Mouse (Mus musculus) cortical plate, adult 2 months (tissue): Measurements from ENCODE around the gene Rnf167. TPM values are rescaled to one million over a fixed set of nuclear protein-coding genes. Genes with fewer than 3 reads are reported as not detected.

Source experiments
- H3K27ac ChIP-seq: fragments of 200-500 bp; 2 replicates; pipeline ENCODE4 v1.5.1; 2012; ENCODE audit warnings: low read length, control low read depth, inconsistent platforms; ENCODE audit not compliant: insufficient read depth
- H3K4me1 ChIP-seq: fragments of 200-500 bp; 2 replicates; pipeline ENCODE4 v1.6.1; 2011; ENCODE audit warnings: low read length; ENCODE audit not compliant: control insufficient read depth, insufficient read depth
- H3K4me3 ChIP-seq: fragments of 200-500 bp; 2 replicates; pipeline ENCODE4 v1.5.1; 2011; ENCODE audit warnings: mild to moderate bottlenecking, low read length, control low read depth; ENCODE audit not compliant: insufficient read depth
- CTCF ChIP-seq: fragments of 200-500 bp; IDR thresholded peaks from 2 replicates; pipeline ENCODE4 v1.5.1; 2011; ENCODE audit warnings: mild to moderate bottlenecking, control low read depth, low read length; ENCODE audit not compliant: insufficient read depth; ENCODE audit errors: extremely low read depth
- POLR2A ChIP-seq: fragments of 200-500 bp; IDR thresholded peaks from 2 replicates; pipeline ENCODE4 v1.6.1; 2011; ENCODE audit warnings: mild to moderate bottlenecking, low read length, control low read depth; ENCODE audit not compliant: insufficient read depth; ENCODE audit errors: extremely low read depth
- polyA plus RNA-seq: library from polyadenylated mRNA; depleted of rRNA; stranded (reverse); fragments of >200 nt; gene quantifications from 2 replicates; pipeline ENCODE4 v1.2.3, GENCODE M21; 2012

Rnf167 gene
- polyA plus RNA-seq, 1 experiment, result 124 TPM

GRCm38 (mm10) chr11:70683640-70684039 lies 36.6 kb downstream of the Rnf167 start:
- Histone ChIP-seq H3K27ac (0 out of 2 replicates have a peak overlapping the region, but pooled peaks have one; percentile 25), H3K4me1 (peaks cover 8% of the 10 kb centered on the region), H3K4me3 (no peak overlapping the region)
- TF ChIP-seq CTCF (no peak), POLR2A (peak; percentile 13; the same call in 1 of the 2 replicates)

- 0 out of 2 replicates have a peak, but pooled peaks have one; percentile 17 for TF ChIP-seq POLR2A
- no peak for TF ChIP-seq CTCF
- peak overlapping the region; percentile 92 for H3K27ac ChIP-seq
- peak overlapping the region; percentile 87 for H3K4me3 ChIP-seq
- H3K4me1 ChIP-seq, result peaks cover 8% of the 10 kb centered on the region
These were observed 40.0 kb downstream of the Rnf167 start for GRCm38 (mm10) chr11:70686901-70687566.

- H3K27ac ChIP-seq, result peak within 1 kb of the TSS; percentile 92
These were observed 40.7 kb downstream of the Rnf167 start, which contains the start of gene Camta2 for GRCm38 (mm10) chr11:70687601-70688199. TSS of gene Camta2 (minus strand) at chr11:70688105.

GRCm38 (mm10) chr11:70688372-70688771 lies 41.3 kb downstream of the Rnf167 start:
- peaks cover 4% of the 10 kb centered on the region for H3K4me1 ChIP-seq
- TF ChIP-seq CTCF (no peak), POLR2A (no peak)
- H3K4me3 ChIP-seq, result peak overlapping the region; percentile 87
- peak overlapping the region; percentile 92 for H3K27ac ChIP-seq

More at GRCm38 (mm10) chr11:70687601-70688199, 40.7 kb downstream of the Rnf167 start, which contains the start of gene Camta2:
- Histone ChIP-seq H3K4me3 (peak within 1 kb of the TSS; percentile 87), H3K4me1 (peaks cover 6% of the 10 kb centered on the region)
- 0 out of 2 replicates have a peak, but pooled peaks have one; percentile 14 for TF ChIP-seq CTCF
- TF ChIP-seq POLR2A, result peak; percentile 79; the same call in 1 of the 2 replicates

GRCm38 (mm10) chr11:70689578-70689977 lies 42.5 kb downstream of the Rnf167 start:
- H3K4me1 ChIP-seq, result peaks cover 4% of the 10 kb centered on the region
- no peak overlapping the region for H3K4me3 ChIP-seq
- TF ChIP-seq CTCF (no peak), POLR2A (no peak)
- H3K27ac ChIP-seq, result no peak overlapping the region

- peaks cover 2% of the 10 kb centered on the region for H3K4me1 ChIP-seq
- H3K4me3 ChIP-seq, result no peak overlapping the region
- no peak for TF ChIP-seq CTCF
- no peak for TF ChIP-seq POLR2A
- H3K27ac ChIP-seq, result no peak overlapping the region
These were observed 46.5 kb downstream of the Rnf167 start for GRCm38 (mm10) chr11:70693504-70693903.

- no peak for TF ChIP-seq CTCF
- no peak for TF ChIP-seq POLR2A
- no peak overlapping the region for H3K27ac ChIP-seq
These were observed 50.3 kb downstream of the Rnf167 start for GRCm38 (mm10) chr11:70697376-70697775.

GRCm38 (mm10) chr11:70699051-70699450 lies 52.0 kb downstream of the Rnf167 start:
- peaks cover 2% of the 10 kb centered on the region; the same call in 1 of the 2 replicates for H3K4me1 ChIP-seq
- no peak overlapping the region; the same call in 1 of the 2 replicates for H3K4me3 ChIP-seq
- H3K27ac ChIP-seq, result no peak overlapping the region
- TF ChIP-seq CTCF (no peak), POLR2A (no peak)

More at GRCm38 (mm10) chr11:70697376-70697775, 50.3 kb downstream of the Rnf167 start:
- peaks cover 2% of the 10 kb centered on the region; the same call in 1 of the 2 replicates for H3K4me1 ChIP-seq
- H3K4me3 ChIP-seq, result no peak overlapping the region

- Histone ChIP-seq H3K4me3 (peak within 1 kb of the TSS; percentile 84), H3K27ac (peak within 1 kb of the TSS; percentile 88), H3K4me1 (peaks cover 2% of the 10 kb centered on the region; the same call in 1 of the 2 replicates)
- TF ChIP-seq POLR2A (peak; percentile 92), CTCF (no peak)
These were observed 52.9 kb downstream of the Rnf167 start, which contains the start of the genes Inca1 and Kif1c for GRCm38 (mm10) chr11:70699722-70700556. TSS of gene Inca1 (minus strand) at chr11:70700155. TSS of gene Kif1c (plus strand) at chr11:70700548.
